Mouse (Mus musculus) MEL (cell line): ENCODE results near the gene Arsb.

ENCODE experiments used
- BHLHE40 ChIP-seq: IDR thresholded peaks from 2 replicates; pipeline ENCODE4 v1.6.1; 2012; ENCODE audit warnings: low read depth, mild to moderate bottlenecking, inconsistent platforms, low read length, improper control_type of control experiment, borderline replicate concordance
- CTCF ChIP-seq, 3 experiments: IDR thresholded peaks in 2 of 3; conservative IDR thresholded peaks in 1 of 3; 2 replicates each; pipeline ENCODE4 v1.5.1; 2011 to 2012; ENCODE audit warnings: low read length in 3 of 3, low read depth in 2 of 3, mild to moderate bottlenecking in 2 of 3, improper control_type of control experiment in 1 of 3, inconsistent platforms in 1 of 3, mixed read lengths in 1 of 3, moderate library complexity in 1 of 3; ENCODE audit not compliant: control insufficient read depth in 1 of 3, insufficient read depth in 1 of 3, poor library complexity in 1 of 3, severe bottlenecking in 1 of 3
- EP300 ChIP-seq, 2 experiments: IDR thresholded peaks; 2 replicates each; pipeline ENCODE4 v1.6.1; 2011; ENCODE audit warnings: improper control_type of control experiment in 2 of 2, low read length in 2 of 2, low read depth in 1 of 2, mild to moderate bottlenecking in 1 of 2
- MAX ChIP-seq: IDR thresholded peaks from 2 replicates; pipeline ENCODE4 v1.6.1; 2011; ENCODE audit warnings: low read length, improper control_type of control experiment
- MYC ChIP-seq: IDR thresholded peaks from 2 replicates; pipeline ENCODE4 v1.6.1; 2011; ENCODE audit warnings: low read depth, mild to moderate bottlenecking, low read length, improper control_type of control experiment, moderate library complexity
- NRF1 ChIP-seq: IDR thresholded peaks from 2 replicates; pipeline ENCODE4 v1.6.1; 2014; ENCODE audit warnings: low read depth, mild to moderate bottlenecking, inconsistent platforms, low read length, improper control_type of control experiment, moderate library complexity; ENCODE audit not compliant: poor library complexity, insufficient read depth, severe bottlenecking
- POLR2A ChIP-seq, 2 experiments: IDR thresholded peaks; 2 replicates each; pipeline ENCODE4 v1.6.1; 2011 to 2012; ENCODE audit warnings: low read length in 2 of 2, mild to moderate bottlenecking in 2 of 2, control low read depth in 1 of 2, improper control_type of control experiment in 1 of 2, low read depth in 1 of 2, moderate library complexity in 1 of 2; ENCODE audit not compliant: control insufficient read depth in 1 of 2, insufficient read depth in 1 of 2, poor library complexity in 1 of 2
- POLR2AphosphoS5 ChIP-seq: IDR thresholded peaks from 2 replicates; pipeline ENCODE4 v1.6.1; 2012; ENCODE audit warnings: low read depth, borderline replicate concordance, mild to moderate bottlenecking, inconsistent platforms, low read length, moderate library complexity, mixed read lengths
- USF1 ChIP-seq: IDR thresholded peaks from 2 replicates; pipeline ENCODE4 v1.6.1; 2014; ENCODE audit warnings: low read depth, mild to moderate bottlenecking, inconsistent platforms, low read length, improper control_type of control experiment, moderate library complexity

GRCm38 (mm10) chr13:93837481-93838225, 66.2 kb downstream of the Arsb start:
- TF ChIP-seq MYC (no peak), MAX (no peak), CTCF (IDR thresholded peaks at IDR 0.05 in 2 of 3, conservative IDR thresholded peaks at IDR 0.05 in 1 of 3; ENCODE audit: control insufficient read depth in 1 of 3, insufficient read depth in 1 of 3, low read depth in 2 of 3, low read length in 3 of 3, poor library complexity in 1 of 3, severe bottlenecking in 1 of 3) (no peak), USF1 (no peak), POLR2A (IDR thresholded peaks at IDR 0.05; ENCODE audit: control insufficient read depth in 1 of 2, insufficient read depth in 1 of 2, low read depth in 1 of 2, low read length in 2 of 2, poor library complexity in 1 of 2) (no peak), POLR2AphosphoS5 (no peak), NRF1 (no peak), EP300 (IDR thresholded peaks at IDR 0.05; ENCODE audit: low read depth in 1 of 2, low read length in 2 of 2) (no peak), BHLHE40 (no peak)
